Mouse (Mus musculus) MEL (cell line): Measurements from ENCODE around the gene Apbb1. TPM values are rescaled to one million over a fixed set of nuclear protein-coding genes. Genes with fewer than 3 reads are reported as not detected.

Experiments used
- DNase-seq: peaks from one replicate; pipeline ENCODE4 v3.0.0; 2011; ENCODE audit warnings: low read depth, low spot score
- H3K27ac ChIP-seq: 2 replicates; pipeline ENCODE4 v1.5.1; 2012; ENCODE audit warnings: low read depth, mild to moderate bottlenecking, control low read depth, low read length, moderate library complexity; ENCODE audit not compliant: control insufficient read depth
- H3K27me3 ChIP-seq, 2 experiments: fragments of 150-350 bp in 1 of 2; sonication (generic) in 1 of 2; 2 replicates each; pipeline ENCODE4 v1.6.1; 2012; ENCODE audit warnings: low read length in 2 of 2, mild to moderate bottlenecking in 2 of 2, improper control_type of control experiment in 1 of 2, moderate library complexity in 1 of 2; ENCODE audit not compliant: insufficient read depth in 2 of 2, control insufficient read depth in 1 of 2
- H3K36me3 ChIP-seq, 2 experiments: 2 replicates each; pipeline ENCODE4 v1.6.1; 2012 to 2014; ENCODE audit warnings: low read length in 2 of 2, improper control_type of control experiment in 1 of 2, inconsistent platforms in 1 of 2, mild to moderate bottlenecking in 1 of 2; ENCODE audit not compliant: insufficient read depth in 2 of 2, control insufficient read depth in 1 of 2
- H3K4me1 ChIP-seq, 2 experiments: fragments of 150-350 bp in 1 of 2; sonication (generic) in 1 of 2; 2 replicates each; pipeline ENCODE4 v1.6.1; 2012; ENCODE audit warnings: low read length in 2 of 2, improper control_type of control experiment in 1 of 2, mild to moderate bottlenecking in 1 of 2; ENCODE audit not compliant: insufficient read depth in 2 of 2, control insufficient read depth in 1 of 2
- H3K4me3 ChIP-seq, 2 experiments: fragments of 150-350 bp in 1 of 2; sonication (generic) in 1 of 2; 2 replicates each; pipeline ENCODE4 v1.5.1; 2012; ENCODE audit warnings: low read depth in 2 of 2, low read length in 2 of 2, mild to moderate bottlenecking in 2 of 2, moderate library complexity in 2 of 2, control low read depth in 1 of 2, improper control_type of control experiment in 1 of 2; ENCODE audit not compliant: control insufficient read depth in 1 of 2, insufficient read depth in 1 of 2
- H3K79me2 ChIP-seq: 2 replicates; pipeline ENCODE4 v1.6.1; 2012; ENCODE audit warnings: mild to moderate bottlenecking, low read length, moderate library complexity; ENCODE audit not compliant: control insufficient read depth, poor library complexity, insufficient read depth
- H3K9ac ChIP-seq: 2 replicates; pipeline ENCODE4 v1.6.1; 2012; ENCODE audit warnings: low read depth, mild to moderate bottlenecking, control low read depth, low read length, moderate library complexity; ENCODE audit not compliant: control insufficient read depth, poor library complexity, severe bottlenecking
- H3K9me3 ChIP-seq: fragments of 150-350 bp; sonication (generic); replicated peaks from 2 replicates; pipeline ENCODE4 v1.6.1; 2012; ENCODE audit warnings: mild to moderate bottlenecking, low read length, improper control_type of control experiment, moderate library complexity; ENCODE audit not compliant: insufficient read depth
- E2F4 ChIP-seq: IDR thresholded peaks from 2 replicates; pipeline ENCODE4 v1.6.1; 2011; ENCODE audit warnings: low read depth, low read length, improper control_type of control experiment, borderline replicate concordance
- ELF1 ChIP-seq: IDR thresholded peaks from 2 replicates; pipeline ENCODE4 v1.6.1; 2014; ENCODE audit warnings: low read depth, mild to moderate bottlenecking, inconsistent platforms, low read length, improper control_type of control experiment, moderate library complexity
- ETS1 ChIP-seq: IDR thresholded peaks from 2 replicates; pipeline ENCODE4 v1.6.1; 2012; ENCODE audit warnings: low read depth, mild to moderate bottlenecking, inconsistent platforms, low read length, improper control_type of control experiment, moderate library complexity
- GABPA ChIP-seq: IDR thresholded peaks from 2 replicates; pipeline ENCODE4 v1.6.1; 2012; ENCODE audit warnings: low read depth, mild to moderate bottlenecking, inconsistent platforms, low read length, improper control_type of control experiment, moderate library complexity
- KAT2A ChIP-seq: conservative IDR thresholded peaks from 2 replicates; pipeline ENCODE4 v1.6.1; 2012; ENCODE audit warnings: low read depth, low read length, improper control_type of control experiment, inconsistent platforms
- MAFK ChIP-seq: IDR thresholded peaks from 2 replicates; pipeline ENCODE4 v1.6.1; 2011; ENCODE audit warnings: low read depth, mild to moderate bottlenecking, low read length, improper control_type of control experiment, borderline replicate concordance
- MAX ChIP-seq: IDR thresholded peaks from 2 replicates; pipeline ENCODE4 v1.6.1; 2011; ENCODE audit warnings: low read length, improper control_type of control experiment
- MAZ ChIP-seq: IDR thresholded peaks from 2 replicates; pipeline ENCODE4 v1.6.1; 2012; ENCODE audit warnings: low read depth, mild to moderate bottlenecking, inconsistent platforms, low read length, improper control_type of control experiment
- MEF2A ChIP-seq: IDR thresholded peaks from 2 replicates; pipeline ENCODE4 v1.6.1; 2014; ENCODE audit warnings: low read depth, mild to moderate bottlenecking, inconsistent platforms, low read length, improper control_type of control experiment; ENCODE audit not compliant: poor library complexity, insufficient replicate concordance, severe bottlenecking; ENCODE audit errors: extremely low read depth
- NELFE ChIP-seq: IDR thresholded peaks from 2 replicates; pipeline ENCODE4 v1.6.1; 2011; ENCODE audit warnings: low read depth, low read length, improper control_type of control experiment
- NRF1 ChIP-seq: IDR thresholded peaks from 2 replicates; pipeline ENCODE4 v1.6.1; 2014; ENCODE audit warnings: low read depth, mild to moderate bottlenecking, inconsistent platforms, low read length, improper control_type of control experiment, moderate library complexity; ENCODE audit not compliant: poor library complexity, insufficient read depth, severe bottlenecking
- POLR2A ChIP-seq, 2 experiments: IDR thresholded peaks; 2 replicates each; pipeline ENCODE4 v1.6.1; 2011 to 2012; ENCODE audit warnings: low read length in 2 of 2, mild to moderate bottlenecking in 2 of 2, control low read depth in 1 of 2, improper control_type of control experiment in 1 of 2, low read depth in 1 of 2, moderate library complexity in 1 of 2; ENCODE audit not compliant: control insufficient read depth in 1 of 2, insufficient read depth in 1 of 2, poor library complexity in 1 of 2
- POLR2AphosphoS2 ChIP-seq: IDR thresholded peaks from 2 replicates; pipeline ENCODE4 v1.6.1; 2011; ENCODE audit warnings: low read length, improper control_type of control experiment
- POLR2AphosphoS5 ChIP-seq: IDR thresholded peaks from 2 replicates; pipeline ENCODE4 v1.6.1; 2012; ENCODE audit warnings: low read depth, borderline replicate concordance, mild to moderate bottlenecking, inconsistent platforms, low read length, moderate library complexity, mixed read lengths
- RAD21 ChIP-seq: IDR thresholded peaks from 2 replicates; pipeline ENCODE4 v1.6.1; 2011; ENCODE audit warnings: mild to moderate bottlenecking, low read depth, low read length, improper control_type of control experiment
- SIN3A ChIP-seq: IDR thresholded peaks from 2 replicates; pipeline ENCODE4 v1.6.1; 2012; ENCODE audit warnings: low read length, improper control_type of control experiment, inconsistent platforms
- TAL1 ChIP-seq: IDR thresholded peaks from 2 replicates; pipeline ENCODE4 v1.6.1; 2012; ENCODE audit warnings: mild to moderate bottlenecking, inconsistent platforms, low read length, moderate library complexity, mixed read lengths
- TCF12 ChIP-seq: IDR thresholded peaks from 2 replicates; pipeline ENCODE4 v1.6.1; 2014; ENCODE audit warnings: low read depth, mild to moderate bottlenecking, inconsistent platforms, low read length, improper control_type of control experiment, moderate library complexity
- USF2 ChIP-seq, 2 experiments: IDR thresholded peaks; 2 replicates each; pipeline ENCODE4 v1.6.1; 2011 to 2012; ENCODE audit warnings: improper control_type of control experiment in 2 of 2, low read length in 2 of 2, borderline replicate concordance in 1 of 2, inconsistent platforms in 1 of 2, low read depth in 1 of 2, mild to moderate bottlenecking in 1 of 2; ENCODE audit not compliant: insufficient read depth in 1 of 2
- ZC3H11A ChIP-seq: IDR thresholded peaks from 2 replicates; pipeline ENCODE4 v1.6.1; 2012; ENCODE audit warnings: low read depth, mild to moderate bottlenecking, inconsistent platforms, low read length, improper control_type of control experiment
- ZKSCAN1 ChIP-seq: IDR thresholded peaks from 2 replicates; pipeline ENCODE4 v1.6.1; 2012; ENCODE audit warnings: low read depth, mild to moderate bottlenecking, inconsistent platforms, low read length, improper control_type of control experiment, moderate library complexity
- ZNF384 ChIP-seq: IDR thresholded peaks from 2 replicates; pipeline ENCODE4 v1.6.1; 2012; ENCODE audit warnings: low read depth, mild to moderate bottlenecking, inconsistent platforms, low read length, improper control_type of control experiment
- polyA plus RNA-seq, 2 experiments: library from polyadenylated mRNA; stranded (reverse) in 1 of 2; unstranded in 1 of 2; fragments of >175 nt in 1 of 2; fragments of >200 nt in 1 of 2; gene quantifications; 2 replicates each; pipeline versions ENCODE4 v1.2.1 to v1.2.4; 2012; ENCODE audit warnings: low replicate concordance in 2 of 2, low read depth in 1 of 2; ENCODE audit not compliant: insufficient read length in 2 of 2, insufficient read depth in 1 of 2, missing spikeins in 1 of 2
- total RNA-seq: library from RNA; depleted of rRNA; stranded (reverse); fragments of 300-350 nt; gene quantifications from 2 replicates; pipeline ENCODE4 v1.2.3, GENCODE M21; 2012

Gene Apbb1
- total and polyA plus RNA-seq, 3 experiments, result 0.13 TPM; not detected in 2

GRCm38 (mm10) chr7:105574537-105574936 lies 6.9 kb downstream of the Apbb1 start:
- Histone ChIP-seq H3K27ac (no peak overlapping the region), H3K36me3 (no peaks in the 10 kb centered on the region), H3K79me2 (no peaks in the 10 kb centered on the region), H3K4me1 (no peaks in the 10 kb centered on the region), H3K27me3 (no peaks in the 10 kb centered on the region; a peak in 1 of 4 replicates), H3K9ac (no peak overlapping the region), H3K9me3 (no peaks in the 10 kb centered on the region), H3K4me3 (no peak overlapping the region)
- TF ChIP-seq POLR2AphosphoS2 (no peak), NRF1 (no peak), POLR2A (IDR thresholded peaks at IDR 0.05; ENCODE audit: control insufficient read depth in 1 of 2, insufficient read depth in 1 of 2, low read depth in 1 of 2, low read length in 2 of 2, poor library complexity in 1 of 2) (no peak), KAT2A (no peak), ETS1 (no peak), ZKSCAN1 (no peak), MAZ (no peak), SIN3A (no peak), NELFE (no peak), RAD21 (no peak), ELF1 (no peak)
- no peak for DNase-seq

- TF ChIP-seq POLR2AphosphoS5 (no peak), ELF1 (no peak), MAFK (no peak), USF2 (IDR thresholded peaks at IDR 0.05; ENCODE audit: borderline replicate concordance in 1 of 2, insufficient read depth in 1 of 2, low read depth in 1 of 2, low read length in 2 of 2) (no peak), ZNF384 (no peak), MAX (no peak), GABPA (no peak), ETS1 (no peak), ZC3H11A (no peak), TAL1 (no peak), E2F4 (no peak), MEF2A (no peak), RAD21 (no peak), KAT2A (no peak), NRF1 (no peak), TCF12 (no peak)
Observed at GRCm38 (mm10) chr7:105572949-105573348, 8.5 kb downstream of the Apbb1 start.

More at GRCm38 (mm10) chr7:105572949-105573348, 8.5 kb downstream of the Apbb1 start:
- H3K36me3 ChIP-seq, result no peaks in the 10 kb centered on the region
- no peak for DNase-seq
- H3K4me1 ChIP-seq, result no peaks in the 10 kb centered on the region
- H3K9ac ChIP-seq, result no peak overlapping the region
- no peak overlapping the region for H3K4me3 ChIP-seq
- H3K79me2 ChIP-seq, result no peaks in the 10 kb centered on the region
- no peak overlapping the region for H3K27ac ChIP-seq
- no peaks in the 10 kb centered on the region for H3K9me3 ChIP-seq
- H3K27me3 ChIP-seq, result no peaks in the 10 kb centered on the region; a peak in 1 of 4 replicates
